Mouse (Mus musculus) intestine, postnatal 0 days (tissue): Measurements from ENCODE around the gene Zkscan5. TPM values are rescaled to one million over a fixed set of nuclear protein-coding genes. Genes with fewer than 3 reads are reported as not detected.

Experiments used
- ATAC-seq: fragments of 200-750 bp; cut with Nextera tagmentation; 2 replicates; pipeline ENCODE4 v1.8.0; 2017; ENCODE audit warnings: mild to moderate bottlenecking, moderate TSS enrichment, moderate library complexity
- H3K27ac ChIP-seq: fragments of 300-500 bp; sonication (generic); 2 replicates; pipeline ENCODE4 v1.5.1; 2014; ENCODE audit warnings: mild to moderate bottlenecking, low read depth, low read length, moderate library complexity
- H3K27me3 ChIP-seq: fragments of 300-500 bp; sonication (generic); replicated peaks from 2 replicates; pipeline ENCODE4 v1.6.1; 2014; ENCODE audit warnings: low read length, mixed read lengths; ENCODE audit not compliant: control insufficient read depth, insufficient read depth
- H3K36me3 ChIP-seq: fragments of 300-500 bp; sonication (generic); 2 replicates; pipeline ENCODE4 v1.6.1; 2014; ENCODE audit warnings: mild to moderate bottlenecking, moderate library complexity; ENCODE audit not compliant: control insufficient read depth, insufficient read depth
- H3K4me1 ChIP-seq: fragments of 300-500 bp; sonication (generic); replicated peaks from 2 replicates; pipeline ENCODE4 v1.6.1; 2014; ENCODE audit warnings: antibody characterized with exemption, low read length, mixed read lengths; ENCODE audit not compliant: control insufficient read depth, insufficient read depth
- H3K4me2 ChIP-seq: fragments of 300-500 bp; sonication (generic); replicated peaks from 2 replicates; pipeline ENCODE4 v1.6.1; 2014; ENCODE audit warnings: low read depth, mild to moderate bottlenecking, moderate library complexity
- H3K4me3 ChIP-seq: fragments of 300-500 bp; sonication (generic); 2 replicates; pipeline ENCODE4 v1.5.1; 2014; ENCODE audit warnings: low read depth, low read length
- H3K9ac ChIP-seq: fragments of 300-500 bp; sonication (generic); 2 replicates; pipeline ENCODE4 v1.6.1; 2014; ENCODE audit warnings: mild to moderate bottlenecking, low read depth, low read length
- H3K9me3 ChIP-seq: fragments of 300-500 bp; sonication (generic); 2 replicates; pipeline ENCODE4 v1.6.1; 2016; ENCODE audit warnings: mixed run types; ENCODE audit not compliant: control insufficient read depth
- CTCF ChIP-seq: sonication (generic); IDR thresholded peaks from 2 replicates; pipeline ENCODE4 v1.5.1; 2016; ENCODE audit warnings: low read depth, mild to moderate bottlenecking, control low read depth, antibody characterized with exemption, moderate library complexity
- WGBS: fragments of 180-500 bp; shearing (Covaris S2); extraction: QIAGEN DNeasy Blood & Tissue Kit; methylation state at CpG from one replicate; pipeline ENCODE4 v1.1.7; 2014; 5-methylcytosine and 5-hydroxymethylcytosine counted together
- polyA plus RNA-seq: library from polyadenylated mRNA; unstranded; fragments of >200 nt; fragmentation: Nextera tagmentation; extraction: Ambion mirVana; gene quantifications from 2 replicates; pipeline ENCODE4 v1.2.1, GENCODE M21; 2015

The Zkscan5 gene
- polyA plus RNA-seq: 4.1 and 4.6 TPM in 2 replicates

- ATAC-seq: peak; percentile 95
- Histone ChIP-seq H3K27me3 (no peaks in the 10 kb centered on the region), H3K36me3 (0 out of 2 replicates have a peak, but pooled peaks cover under 1% of the 10 kb centered on the region), H3K9me3 (no peaks in the 10 kb centered on the region), H3K4me2 (peak within 1 kb of the TSS; percentile 69), H3K9ac (peak within 1 kb of the TSS; percentile 37; the same call in 1 of the 2 replicates), H3K27ac (peak within 1 kb of the TSS; percentile 88), H3K4me3 (peak within 1 kb of the TSS; percentile 58), H3K4me1 (no peaks in the 10 kb centered on the region; the same call in 1 of the 2 replicates)
- 0% methylated on average over 22 of the region's 22 CpGs for WGBS
- TF ChIP-seq CTCF: peak; percentile 31; the same call in 1 of the 2 replicates
Measured at GRCm38 (mm10) chr5:145203936-145204691, at the start of gene Zkscan5. TSS of gene Zkscan5 (plus strand) at chr5:145204562.

- no peak overlapping the region for H3K9ac ChIP-seq
- WGBS: 94% methylated on average over 14 of the region's 14 CpGs
- H3K9me3 ChIP-seq: no peaks in the 10 kb centered on the region
- H3K4me3 ChIP-seq: no peak overlapping the region
- TF ChIP-seq CTCF: no peak
- peaks cover 57% of the 10 kb centered on the region for H3K36me3 ChIP-seq
- H3K4me1 ChIP-seq: no peaks in the 10 kb centered on the region
- no peak for ATAC-seq
- H3K27me3 ChIP-seq: no peaks in the 10 kb centered on the region
- no peak overlapping the region for H3K4me2 ChIP-seq
- no peak overlapping the region for H3K27ac ChIP-seq
Measured at GRCm38 (mm10) chr5:145161361-145161760, 43.0 kb upstream of the Zkscan5 start.

- ATAC-seq: no peak
- Histone ChIP-seq H3K4me3 (no peak overlapping the region), H3K4me1 (no peaks in the 10 kb centered on the region), H3K9me3 (no peaks in the 10 kb centered on the region), H3K27me3 (no peaks in the 10 kb centered on the region), H3K4me2 (no peak overlapping the region), H3K9ac (no peak overlapping the region), H3K27ac (0 out of 2 replicates have a peak overlapping the region, but pooled peaks have one; percentile 35), H3K36me3 (peaks cover 30% of the 10 kb centered on the region)
- 36% methylated on average over 3 of the region's 3 CpGs for WGBS
- no peak for TF ChIP-seq CTCF
Measured at GRCm38 (mm10) chr5:145164710-145165109, 39.7 kb upstream of the Zkscan5 start.

GRCm38 (mm10) chr5:145165184-145165583, 39.2 kb upstream of the Zkscan5 start:
- H3K27ac ChIP-seq: peak overlapping the region; percentile 35; the same call in 1 of the 2 replicates
- no peak overlapping the region for H3K4me2 ChIP-seq
- peaks cover 26% of the 10 kb centered on the region for H3K36me3 ChIP-seq
- H3K4me3 ChIP-seq: no peak overlapping the region
- 83% methylated on average over 15 of the region's 15 CpGs for WGBS
- H3K9me3 ChIP-seq: no peaks in the 10 kb centered on the region
- TF ChIP-seq CTCF: no peak
- H3K4me1 ChIP-seq: no peaks in the 10 kb centered on the region
- no peak for ATAC-seq
- H3K9ac ChIP-seq: no peak overlapping the region
- no peaks in the 10 kb centered on the region for H3K27me3 ChIP-seq

GRCm38 (mm10) chr5:145166536-145167305, 37.6 kb upstream of the Zkscan5 start, which contains the start of the genes Ptcd1 and Cpsf4:
TSS of gene Ptcd1 (minus strand) at chr5:145167108.
TSS of gene Cpsf4 (plus strand) at chr5:145167213.
- H3K36me3 ChIP-seq: peaks cover 24% of the 10 kb centered on the region
- under 1% methylated on average over 51 of the region's 51 CpGs for WGBS
- peak within 1 kb of the TSS; percentile 82 for H3K4me2 ChIP-seq
- TF ChIP-seq CTCF: 0 out of 2 replicates have a peak, but pooled peaks have one; percentile 4
- no peaks in the 10 kb centered on the region for H3K27me3 ChIP-seq
- no peaks in the 10 kb centered on the region for H3K4me1 ChIP-seq
- no peaks in the 10 kb centered on the region for H3K9me3 ChIP-seq
- H3K27ac ChIP-seq: peak within 1 kb of the TSS; percentile 68
- H3K9ac ChIP-seq: peak within 1 kb of the TSS; percentile 95
- H3K4me3 ChIP-seq: peak within 1 kb of the TSS; percentile 86
- peak; percentile 96 for ATAC-seq

GRCm38 (mm10) chr5:145167306-145167661, 37.1 kb upstream of the Zkscan5 start:
- Histone ChIP-seq H3K36me3 (peaks cover 30% of the 10 kb centered on the region), H3K4me1 (no peaks in the 10 kb centered on the region), H3K4me2 (peak overlapping the region; percentile 82), H3K9me3 (no peaks in the 10 kb centered on the region), H3K27ac (peak overlapping the region; percentile 68), H3K27me3 (no peaks in the 10 kb centered on the region), H3K9ac (peak overlapping the region; percentile 95), H3K4me3 (peak overlapping the region; percentile 86)
- WGBS: under 1% methylated on average over 27 of the region's 28 CpGs
- ATAC-seq: peak; percentile 28; the same call in 1 of the 2 replicates
- TF ChIP-seq CTCF: no peak
